Mouse (Mus musculus) B cell, adult 2 months (primary cell): ENCODE data around the gene Abcb9.

Experiments used
- DNase-seq, 2 experiments: peaks; one replicate each; pipeline ENCODE4 v3.0.0; 2022

Gene Abcb9

GRCm38 (mm10) chr5:124095596-124096232, at the start of gene Abcb9:
TSS of gene Abcb9 (minus strand) at chr5:124095798.
- DNase-seq: peak; percentile 100

GRCm38 (mm10) chr5:124138066-124138465, 42.5 kb upstream of the Abcb9 start:
- DNase-seq: no peak

- DNase-seq: no peak
Observed at GRCm38 (mm10) chr5:124134261-124134660, 38.7 kb upstream of the Abcb9 start.

- DNase-seq: no peak
Observed at GRCm38 (mm10) chr5:124125093-124125492, 29.5 kb upstream of the Abcb9 start.

- DNase-seq: no peak
Observed at GRCm38 (mm10) chr5:124122357-124122756, 26.8 kb upstream of the Abcb9 start.

- DNase-seq: no peak
Observed at GRCm38 (mm10) chr5:124119204-124119603, 23.6 kb upstream of the Abcb9 start.

GRCm38 (mm10) chr5:124115990-124116845, 20.6 kb upstream of the Abcb9 start, which contains the start of gene Arl6ip4:
TSS of gene Arl6ip4 (plus strand) at chr5:124116089.
- DNase-seq: peak; percentile 86 to 87

- no peak for DNase-seq
Observed at GRCm38 (mm10) chr5:124115531-124115930, 19.9 kb upstream of the Abcb9 start.

- DNase-seq: no peak
Observed at GRCm38 (mm10) chr5:124114276-124115025, 18.9 kb upstream of the Abcb9 start.

- peak; percentile 66 to 69 for DNase-seq
Observed at GRCm38 (mm10) chr5:124113030-124113429, 17.4 kb upstream of the Abcb9 start.

GRCm38 (mm10) chr5:124112531-124112930, 16.9 kb upstream of the Abcb9 start:
- no peak for DNase-seq

GRCm38 (mm10) chr5:124111742-124112497, 16.3 kb upstream of the Abcb9 start, which contains the start of gene Ogfod2:
TSS of gene Ogfod2 (plus strand) at chr5:124112297.
- peak; percentile 94 to 95 for DNase-seq

- DNase-seq: peak; percentile 80 to 82
Observed at GRCm38 (mm10) chr5:124111077-124111741, 15.6 kb upstream of the Abcb9 start.

GRCm38 (mm10) chr5:124103552-124103951, 8.0 kb upstream of the Abcb9 start:
- no peak for DNase-seq

GRCm38 (mm10) chr5:124103020-124103419, 7.4 kb upstream of the Abcb9 start:
- DNase-seq: no peak

- no peak for DNase-seq
Observed at GRCm38 (mm10) chr5:124102326-124102725, 6.7 kb upstream of the Abcb9 start.

GRCm38 (mm10) chr5:124100128-124101044, 4.8 kb upstream of the Abcb9 start:
- no peak for DNase-seq

- no peak for DNase-seq
Observed at GRCm38 (mm10) chr5:124098923-124099322, 3.3 kb upstream of the Abcb9 start.

GRCm38 (mm10) chr5:124095077-124095581, 469 bp downstream of the Abcb9 start:
- no peak for DNase-seq

GRCm38 (mm10) chr5:124093852-124094604, 1.6 kb downstream of the Abcb9 start:
- DNase-seq: no peak
